Mouse (Mus musculus) spleen, postnatal 10 days (tissue): ENCODE data around the gene Lrtm2.

Experiments
- DNase-seq, 2 experiments: peaks; one replicate each; pipeline ENCODE4 v3.0.0; 2021 to 2022; ENCODE audit warnings: low spot score in 2 of 2

Lrtm2 gene

DNA sequence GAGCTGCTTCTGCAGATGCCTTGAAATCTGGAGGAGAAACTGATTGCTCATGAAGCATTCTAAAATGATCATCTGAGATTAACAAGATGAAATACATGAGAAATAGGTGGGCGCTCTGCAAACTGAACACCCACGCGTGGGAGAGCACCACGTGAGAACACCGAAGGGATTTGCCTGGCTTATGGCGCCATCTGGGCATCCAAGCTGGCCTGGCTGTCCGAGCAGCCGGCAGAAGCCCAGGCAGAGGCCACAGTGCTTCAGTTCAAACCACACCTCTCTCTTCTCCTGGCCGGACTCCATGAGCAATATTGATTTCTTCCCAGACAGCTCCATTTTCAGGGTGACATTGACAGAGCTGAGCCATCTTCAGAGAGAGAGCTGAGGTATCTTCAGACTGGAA, 49.8 kb downstream of the Lrtm2 start:
- DNase-seq: no peak

DNA sequence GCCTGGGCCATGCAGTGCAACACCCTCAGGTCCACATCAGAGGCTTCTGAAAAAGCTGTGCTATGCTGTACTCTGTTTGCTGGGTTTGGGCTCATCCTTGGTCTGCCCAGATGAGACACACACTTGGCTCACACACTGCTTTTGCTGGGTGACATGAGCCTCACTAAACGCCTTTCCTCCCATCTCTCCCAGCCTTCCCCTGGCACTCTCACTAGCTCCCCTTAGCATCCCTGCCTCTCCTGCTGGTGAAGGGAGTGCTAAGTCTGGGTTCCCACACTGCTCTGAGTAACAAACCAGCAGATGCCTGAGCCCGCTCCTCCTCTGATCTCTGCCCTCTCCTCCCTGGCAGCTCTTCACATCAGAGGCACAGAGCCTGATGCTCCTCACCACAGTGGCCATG, 53.9 kb downstream of the Lrtm2 start:
- no peak for DNase-seq
